Mouse (Mus musculus) small intestine, adult 2 months (tissue): Measurements from ENCODE around the gene Tbl1x.

Experiments used
- CTCF ChIP-seq: fragments of 200-500 bp; IDR thresholded peaks from 2 replicates; pipeline ENCODE4 v1.5.1; 2012; ENCODE audit warnings: low read depth, mild to moderate bottlenecking, control low read depth, inconsistent platforms, low read length, moderate library complexity, mixed read lengths; ENCODE audit not compliant: insufficient replicate concordance, insufficient read length; ENCODE audit errors: extremely low read depth
- POLR2A ChIP-seq: fragments of 200-500 bp; IDR thresholded peaks from 2 replicates; pipeline ENCODE4 v1.6.1; 2012; ENCODE audit warnings: low read depth, mild to moderate bottlenecking, control low read depth, inconsistent platforms, low read length, moderate library complexity

DNA sequence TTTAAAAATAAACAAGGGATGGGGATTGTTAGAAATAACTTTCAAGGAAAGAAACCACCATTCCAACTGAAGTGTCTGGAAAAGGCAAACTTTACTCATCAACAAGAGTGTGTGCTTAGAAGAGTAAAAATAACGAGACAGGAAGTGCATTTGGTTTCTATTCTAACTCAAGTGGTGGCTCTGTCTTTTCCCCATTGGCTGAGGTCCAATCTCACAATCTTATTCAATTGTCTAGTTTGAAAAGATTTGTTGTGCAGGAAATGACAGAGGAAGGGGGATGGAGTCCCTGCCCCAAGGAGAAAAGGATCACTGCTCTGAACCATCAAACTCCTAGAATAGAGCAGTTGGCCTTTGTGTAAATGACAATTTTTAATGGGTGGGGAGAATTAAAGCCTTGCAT lies 41.6 kb upstream of the Tbl1x start:
- no peak for TF ChIP-seq CTCF
- TF ChIP-seq POLR2A = no peak
